Mouse (Mus musculus): ENCODE results near the gene Cacna1c.

DNA sequence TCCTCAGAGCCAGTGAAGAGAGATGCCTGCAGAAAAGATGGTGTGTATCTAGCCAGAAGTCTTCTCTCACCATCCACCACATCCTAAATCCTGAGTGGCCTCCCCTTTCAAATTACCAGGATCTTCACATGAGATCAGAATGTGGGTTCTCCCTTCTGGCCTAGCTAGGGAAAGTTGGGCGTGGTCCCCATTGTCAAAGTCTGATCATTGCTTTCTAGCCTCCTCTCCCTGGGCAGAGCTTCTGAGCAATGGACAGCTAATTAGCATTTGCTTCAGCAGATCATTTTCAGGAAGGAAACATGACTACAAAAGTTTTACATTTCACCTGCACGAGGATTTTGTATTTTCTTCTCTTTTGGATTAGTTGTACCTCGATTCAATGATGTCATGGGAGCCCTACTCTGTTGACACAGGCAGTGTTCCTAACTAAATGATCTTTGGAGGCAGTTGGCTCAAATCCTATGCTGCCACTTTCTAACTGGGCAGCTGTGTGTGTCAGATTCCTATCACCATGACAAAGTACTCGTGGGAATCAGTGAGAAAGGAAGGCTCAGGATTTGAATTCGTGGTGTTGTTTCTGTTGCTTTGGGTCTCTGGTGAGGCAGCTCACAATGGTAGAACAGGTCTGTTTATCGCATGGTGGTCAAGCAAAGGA, 554.4 kb downstream of the Cacna1c start:
- TF ChIP-seq CTCF (IDR thresholded peaks at IDR 0.05; ENCODE audit: low read depth, low read length) (no peak), POLR2A (IDR thresholded peaks at IDR 0.05; ENCODE audit: insufficient read depth, low read length) (no peak), EP300 (IDR thresholded peaks at IDR 0.05; ENCODE audit: insufficient read depth, low read depth, low read length) (no peak)

Measured in ES-Bruce4 (cell line).